Mouse (Mus musculus): ENCODE results near the gene 4930432K21Rik. TPM values are rescaled to one million over a fixed set of nuclear protein-coding genes. Genes with fewer than 3 reads are reported as not detected.
A peak's percentile ranks its signal among the peaks of the same experiment; 100 is the strongest.

Gene 4930432K21Rik
- total RNA-seq, 2 experiments from 2014 or later, result 0.33 to 0.37 TPM

DNA sequence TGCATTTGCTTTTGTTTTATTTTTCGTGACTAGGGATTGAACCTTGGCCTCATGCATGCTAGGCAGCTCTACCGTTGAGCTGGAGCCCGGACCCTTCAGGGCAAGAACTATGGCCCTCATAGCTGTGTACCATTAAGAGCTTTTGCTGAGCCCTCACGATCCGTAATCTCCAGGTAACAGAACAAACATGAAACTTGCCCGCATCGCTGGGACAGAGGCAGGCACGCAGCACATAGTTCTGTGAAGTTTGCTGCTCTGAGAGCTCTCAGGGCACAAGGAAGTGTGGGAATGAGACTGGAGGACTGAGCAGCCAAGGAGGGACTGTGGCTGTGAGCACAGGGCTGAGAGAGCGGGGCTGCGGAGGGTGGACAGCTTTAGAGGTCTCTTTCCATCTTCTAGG lies 40.8 kb downstream of the 4930432K21Rik start:
- DNase-seq, result no peak
- intact Hi-C loops (cut with DNase I), result no loop called here

DNA sequence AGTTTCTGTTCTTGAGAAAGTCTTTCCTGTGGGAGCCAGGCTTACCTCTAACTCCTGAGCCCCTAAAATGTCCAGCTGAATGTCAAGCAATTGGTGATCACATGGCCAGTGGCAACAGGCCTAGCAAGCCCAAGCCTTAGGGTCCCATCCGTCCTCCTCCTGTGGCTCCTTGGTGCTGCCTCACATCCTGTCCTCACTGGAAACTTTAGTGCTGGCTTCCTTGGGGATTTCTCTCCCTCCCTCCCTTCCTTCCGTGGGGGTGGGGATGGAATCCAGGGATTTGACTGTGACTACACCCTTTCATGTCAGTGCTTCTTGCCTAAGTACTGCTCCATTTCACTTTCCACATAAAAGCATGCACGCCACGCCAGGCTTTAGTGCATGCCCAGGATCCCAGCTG lies 41.8 kb downstream of the 4930432K21Rik start:
- intact Hi-C loops (cut with DNase I), result no loop called here
- peak; percentile 64 to 70 for DNase-seq

DNA sequence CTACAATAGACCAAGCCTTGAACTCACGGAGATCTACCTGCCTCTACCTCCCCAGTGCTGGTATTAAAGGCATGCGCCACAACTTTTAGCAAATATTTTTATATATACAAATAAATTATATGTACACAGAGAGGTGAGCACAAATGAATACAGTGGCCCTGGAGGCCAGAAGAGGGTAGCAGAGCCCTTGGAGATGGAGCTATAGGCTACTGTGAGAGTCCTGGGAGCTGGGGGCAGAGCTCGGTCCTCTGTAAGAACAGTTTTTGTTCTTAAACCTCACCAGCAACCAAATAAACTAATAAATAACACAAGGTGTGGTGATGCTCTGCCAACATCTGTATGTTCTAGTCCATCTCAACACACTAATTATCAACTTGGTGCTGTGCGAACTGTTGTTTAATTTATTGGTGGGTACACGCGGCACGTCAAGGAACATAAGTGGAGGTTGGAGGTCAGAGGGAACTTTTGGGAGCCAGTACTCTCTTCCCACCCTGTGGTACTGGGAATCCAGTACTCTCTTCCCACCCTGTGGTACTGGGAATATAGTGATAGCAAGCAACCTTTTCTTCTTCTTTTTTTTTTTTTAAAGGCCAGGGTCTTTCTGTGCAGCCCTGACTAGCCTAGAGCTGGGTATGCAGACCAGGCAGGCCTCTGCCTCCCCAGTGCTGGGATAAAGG lies 42.5 kb downstream of the 4930432K21Rik start:
- no peak for DNase-seq
- intact Hi-C loops (cut with DNase I), result no loop called here

DNA sequence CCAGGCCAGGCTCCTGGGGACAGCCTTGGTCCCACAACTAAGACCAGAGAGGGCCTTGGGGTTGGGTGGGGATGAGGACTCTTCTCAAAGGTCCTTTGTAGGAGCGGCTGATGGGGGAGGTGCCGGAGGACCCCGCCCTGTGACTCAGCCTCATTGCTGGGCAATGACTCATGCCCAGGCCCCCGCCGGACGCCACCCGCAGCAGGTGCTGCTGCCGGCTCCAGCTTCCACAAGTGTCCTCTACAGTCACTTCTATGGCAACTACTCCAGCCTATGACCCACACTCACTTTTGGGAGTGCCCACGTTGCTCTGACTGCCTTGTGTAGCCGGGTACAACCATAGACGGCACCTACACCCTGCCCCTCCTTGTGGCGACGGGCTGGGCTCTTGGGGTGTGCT lies 44.2 kb downstream of the 4930432K21Rik start:
- peak; percentile 78 to 80 for DNase-seq
- intact Hi-C loops (cut with DNase I), result no loop called here

DNA sequence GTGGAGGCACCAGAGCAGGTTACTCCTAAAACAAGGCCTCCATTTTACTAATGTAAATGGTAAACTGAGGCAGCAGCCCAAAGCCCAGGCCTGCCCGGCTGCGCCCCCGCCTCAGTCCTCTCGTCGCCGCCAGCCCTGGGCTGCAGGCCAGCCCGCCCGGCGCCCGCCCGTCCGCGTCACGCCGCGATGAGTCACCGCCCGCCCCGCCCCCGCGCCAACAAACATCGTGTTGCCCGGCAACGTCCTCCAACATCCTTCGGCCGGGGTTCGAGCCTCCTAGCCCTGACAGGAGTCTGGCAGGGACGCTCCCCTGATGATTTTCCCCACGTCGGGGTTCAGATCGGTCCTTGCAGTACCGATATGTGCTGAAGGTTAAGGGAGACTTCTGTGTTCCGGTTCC lies 44.7 kb downstream of the 4930432K21Rik start:
- DNase-seq, result peak; percentile 91
- intact Hi-C loops (cut with DNase I), result no loop called here

DNA sequence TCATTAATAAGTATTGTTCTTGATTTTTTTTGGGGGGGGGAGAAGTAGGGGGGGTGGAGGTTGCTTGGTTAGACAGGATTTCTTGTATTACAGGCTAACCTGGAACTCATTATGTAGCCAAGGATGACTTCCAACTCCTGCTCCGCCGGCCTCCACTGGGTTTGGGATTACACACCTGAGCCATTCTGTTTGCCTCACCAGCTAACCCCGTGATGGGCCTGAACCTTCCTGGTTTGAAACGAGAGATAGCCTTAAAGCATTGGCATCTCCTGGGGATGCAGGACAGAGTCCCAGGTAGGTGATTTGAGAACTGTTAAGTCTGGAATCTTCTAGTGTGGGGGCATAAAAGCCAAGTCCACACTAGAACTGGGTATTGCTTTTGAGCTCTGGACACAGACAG lies 45.3 kb downstream of the 4930432K21Rik start:
- intact Hi-C loops (cut with DNase I), result no loop called here
- DNase-seq, result no peak

DNA sequence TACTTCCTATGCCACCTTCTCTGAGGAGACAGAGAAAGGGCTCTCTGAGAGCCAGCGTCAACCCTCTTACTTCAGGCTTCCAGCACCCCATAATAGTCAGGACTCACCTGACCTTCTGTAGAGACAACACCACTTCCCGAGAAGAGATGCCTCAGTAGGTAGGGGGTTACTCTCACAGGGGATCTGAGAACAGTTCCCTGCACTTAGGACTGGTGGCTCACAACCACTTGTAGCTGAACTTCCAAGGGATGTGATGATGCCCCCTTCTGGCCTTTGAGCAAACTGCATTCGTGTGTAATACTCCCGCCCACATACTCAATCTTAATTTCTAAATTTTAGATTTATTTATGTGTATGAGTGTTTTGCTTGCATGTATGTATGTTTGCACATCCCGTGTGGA lies 45.7 kb downstream of the 4930432K21Rik start:
- intact Hi-C loops (cut with DNase I), result no loop called here
- DNase-seq, result no peak

DNA sequence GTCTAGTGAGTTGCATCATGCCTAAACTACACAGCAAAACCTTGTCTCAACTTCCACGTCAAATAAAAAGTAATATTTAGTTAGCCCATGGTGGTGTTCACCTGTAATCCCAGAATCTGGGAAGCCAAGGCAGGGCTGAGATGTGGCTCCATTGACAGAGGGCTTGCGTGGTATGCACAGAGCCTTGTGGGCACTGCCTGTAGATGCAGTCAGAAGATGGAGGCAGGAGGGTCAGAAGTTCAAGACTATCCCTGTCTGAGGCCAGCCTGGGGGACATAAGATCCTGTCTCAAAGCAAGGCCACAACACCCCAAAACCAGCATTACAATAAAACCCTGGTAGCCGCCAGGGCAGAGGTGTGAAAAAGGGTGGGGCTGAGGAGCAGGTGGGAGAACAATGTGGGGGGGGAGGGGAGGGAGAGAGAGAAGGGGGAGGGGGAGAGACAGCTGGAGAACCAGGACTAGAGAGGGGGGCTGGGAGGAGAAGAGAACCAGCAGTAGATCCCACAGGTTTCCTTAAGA lies 46.5 kb downstream of the 4930432K21Rik start:
- intact Hi-C loops (cut with DNase I), result no loop called here
- no peak for DNase-seq

DNA sequence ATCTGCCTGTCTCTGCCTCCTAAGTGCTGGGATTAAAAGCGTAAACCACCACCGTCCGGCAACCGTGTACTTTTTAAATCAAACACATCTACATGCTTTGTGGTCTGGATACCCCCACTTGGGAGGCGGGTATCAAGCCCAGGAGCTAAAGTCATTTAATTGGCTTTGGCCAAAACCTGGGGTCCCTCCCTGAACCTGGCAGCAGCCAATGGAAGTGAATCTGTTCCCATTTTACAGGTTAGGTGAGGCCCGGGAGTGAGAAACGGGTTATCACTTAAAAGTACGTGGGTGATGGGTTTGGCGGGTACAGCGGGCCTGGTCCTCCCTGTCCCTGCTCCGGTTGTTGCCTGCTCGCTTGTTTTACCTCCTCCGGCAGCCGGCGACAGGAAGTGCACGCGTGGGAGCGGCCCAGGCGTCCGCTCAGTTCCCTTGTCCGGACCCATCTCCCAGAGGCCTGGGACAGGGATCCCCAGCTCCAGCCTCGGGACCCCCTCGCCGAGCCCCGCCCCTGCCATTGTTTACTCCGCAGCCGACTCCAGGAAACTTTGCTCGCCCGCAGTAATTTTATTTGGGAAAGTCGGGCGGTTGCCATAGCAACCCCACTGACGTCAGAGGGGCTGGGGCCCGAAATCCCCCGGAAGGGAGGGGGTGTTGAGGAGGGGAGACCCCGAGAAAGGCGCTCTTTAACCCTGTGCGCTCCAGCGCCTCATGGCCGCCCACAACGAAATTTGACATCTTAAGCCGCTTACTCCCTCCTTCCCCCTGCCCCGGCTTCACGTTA lies 49.5 kb downstream of the 4930432K21Rik start:
- intact Hi-C loops (cut with DNase I), result no loop called here
- peak; percentile 91 to 92 for DNase-seq

DNA sequence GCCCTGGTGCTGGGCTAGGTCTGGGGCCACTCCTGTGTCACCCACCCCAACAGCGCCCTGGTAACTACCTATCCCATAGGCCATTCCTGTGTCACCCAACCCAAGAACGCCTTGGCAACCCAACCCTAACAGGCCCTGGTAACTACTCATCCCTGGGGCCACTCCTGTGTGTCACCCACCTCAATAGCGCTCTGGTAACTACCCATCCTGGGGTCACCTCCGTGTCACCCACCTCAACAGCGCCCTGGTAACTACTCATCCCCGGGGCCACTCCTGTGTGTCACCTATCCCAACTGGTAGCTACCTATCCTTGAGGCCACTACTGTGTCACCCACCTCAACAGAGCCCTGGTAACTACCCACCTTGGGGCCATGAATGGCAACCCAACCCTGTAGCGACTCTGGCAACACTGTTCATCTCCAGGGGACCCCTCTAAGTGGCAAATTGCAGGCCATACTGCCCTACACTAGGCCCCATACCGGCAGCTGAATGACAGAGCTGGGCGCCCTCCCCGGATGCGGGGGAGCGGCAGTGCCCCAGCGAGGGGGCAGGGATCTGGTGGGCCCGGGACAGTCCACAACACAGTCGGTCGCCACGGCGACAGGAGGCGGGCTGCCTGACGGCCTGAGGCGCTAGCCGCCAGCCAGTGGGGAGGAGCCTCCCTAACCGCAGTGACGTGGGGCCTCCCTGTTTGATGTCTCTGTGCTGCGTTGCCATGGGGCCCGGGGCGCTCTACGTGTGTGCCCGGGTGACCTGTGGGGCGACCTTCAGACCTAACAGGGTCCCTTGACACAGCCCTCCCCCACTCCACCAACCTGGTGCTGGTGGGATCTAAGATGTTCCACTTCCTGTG lies 50.3 kb downstream of the 4930432K21Rik start:
- peak; percentile 93 for DNase-seq
- intact Hi-C loops (cut with DNase I), result no loop called here

DNA sequence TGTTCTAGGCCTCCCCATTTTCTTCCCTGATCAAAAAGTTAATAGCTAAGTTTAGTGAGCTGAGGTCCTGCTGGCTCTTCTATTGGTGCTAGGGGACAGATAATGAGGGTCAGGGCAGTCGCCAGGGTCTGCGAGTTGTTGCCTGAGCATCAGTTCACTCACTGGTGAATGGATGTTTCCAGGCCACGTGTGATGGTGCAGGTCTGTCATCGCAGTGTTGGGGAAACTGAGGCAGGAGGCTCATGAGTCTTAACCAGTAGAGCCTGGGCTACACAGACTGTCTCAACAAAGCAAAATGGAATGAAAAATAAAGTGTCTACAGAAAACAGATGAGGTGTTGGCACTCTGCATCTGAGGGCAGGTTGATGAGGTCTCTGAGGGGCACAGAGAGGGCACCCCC lies 51.0 kb downstream of the 4930432K21Rik start:
- no peak for DNase-seq
- intact Hi-C loops (cut with DNase I), result no loop called here

DNA sequence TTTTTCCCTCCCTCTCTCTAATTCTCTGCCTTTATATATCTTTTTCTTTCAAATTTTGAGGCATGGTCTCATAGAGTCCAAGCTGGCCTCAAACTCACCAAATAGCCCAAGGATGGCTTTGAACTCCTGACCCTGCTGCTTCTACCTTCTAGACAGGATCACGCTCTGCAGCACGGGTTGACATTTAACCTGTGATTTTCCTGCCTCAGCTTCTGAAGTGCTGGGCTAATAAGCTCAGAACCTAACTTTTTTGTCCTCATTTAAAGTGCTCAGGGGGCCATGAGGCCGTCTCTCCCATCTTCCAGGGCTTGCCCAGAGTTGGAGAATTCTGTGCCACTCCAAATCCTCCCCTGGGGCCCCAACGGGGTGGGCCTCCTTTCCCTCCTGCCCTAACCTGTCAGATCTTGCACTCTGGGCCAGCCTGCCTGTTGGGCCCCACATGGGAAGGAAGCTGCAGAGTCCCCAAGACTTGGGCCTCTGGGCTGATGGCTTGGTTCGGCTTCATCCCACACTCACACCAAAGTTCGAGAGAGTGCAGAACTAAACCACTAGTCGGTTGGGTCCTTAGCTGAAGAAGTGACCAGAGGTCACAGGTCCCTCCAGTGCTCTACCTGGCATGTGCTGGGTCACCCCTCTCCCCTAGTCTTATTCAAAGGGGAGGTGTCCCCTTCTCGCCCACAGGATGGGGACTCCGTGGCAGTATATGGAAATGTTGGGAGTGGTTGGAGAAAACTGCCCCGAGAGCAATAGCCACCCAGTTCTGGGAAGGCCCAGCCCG lies 51.7 kb downstream of the 4930432K21Rik start:
- intact Hi-C loops (cut with DNase I), result loop anchor here (5.0 kb wide), 1 partner anchor 463 kb away; the partner anchor contains the start of gene Ier2
- no peak for DNase-seq

DNA sequence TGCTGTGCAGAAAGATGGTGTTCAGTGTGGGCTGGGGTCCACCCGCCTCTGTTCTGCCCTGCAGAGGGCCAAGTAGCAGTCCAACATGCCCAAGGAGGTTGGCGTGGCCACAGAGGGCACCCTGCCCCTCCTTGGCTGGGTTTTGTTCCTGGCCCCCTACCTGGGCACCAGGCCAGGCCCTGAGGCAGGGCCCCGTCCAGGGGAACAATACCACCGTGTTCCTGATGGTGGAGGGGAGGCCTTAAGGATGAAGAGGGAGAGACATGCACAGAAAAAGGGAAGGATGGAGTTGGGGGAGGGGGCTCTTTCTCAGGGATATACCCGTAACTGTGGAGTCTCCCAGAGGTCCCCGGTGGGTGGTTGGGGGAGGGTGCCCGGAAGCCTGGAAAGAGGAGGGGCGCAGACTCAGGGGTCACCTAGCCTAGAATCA lies 52.3 kb downstream of the 4930432K21Rik start:
- intact Hi-C loops (cut with DNase I), result loop anchor here (5.0 kb wide), 1 partner anchor 462 kb away; the partner anchor contains the start of gene Ier2
- peak in 1 of 2 experiments; percentile 37 for DNase-seq

DNA sequence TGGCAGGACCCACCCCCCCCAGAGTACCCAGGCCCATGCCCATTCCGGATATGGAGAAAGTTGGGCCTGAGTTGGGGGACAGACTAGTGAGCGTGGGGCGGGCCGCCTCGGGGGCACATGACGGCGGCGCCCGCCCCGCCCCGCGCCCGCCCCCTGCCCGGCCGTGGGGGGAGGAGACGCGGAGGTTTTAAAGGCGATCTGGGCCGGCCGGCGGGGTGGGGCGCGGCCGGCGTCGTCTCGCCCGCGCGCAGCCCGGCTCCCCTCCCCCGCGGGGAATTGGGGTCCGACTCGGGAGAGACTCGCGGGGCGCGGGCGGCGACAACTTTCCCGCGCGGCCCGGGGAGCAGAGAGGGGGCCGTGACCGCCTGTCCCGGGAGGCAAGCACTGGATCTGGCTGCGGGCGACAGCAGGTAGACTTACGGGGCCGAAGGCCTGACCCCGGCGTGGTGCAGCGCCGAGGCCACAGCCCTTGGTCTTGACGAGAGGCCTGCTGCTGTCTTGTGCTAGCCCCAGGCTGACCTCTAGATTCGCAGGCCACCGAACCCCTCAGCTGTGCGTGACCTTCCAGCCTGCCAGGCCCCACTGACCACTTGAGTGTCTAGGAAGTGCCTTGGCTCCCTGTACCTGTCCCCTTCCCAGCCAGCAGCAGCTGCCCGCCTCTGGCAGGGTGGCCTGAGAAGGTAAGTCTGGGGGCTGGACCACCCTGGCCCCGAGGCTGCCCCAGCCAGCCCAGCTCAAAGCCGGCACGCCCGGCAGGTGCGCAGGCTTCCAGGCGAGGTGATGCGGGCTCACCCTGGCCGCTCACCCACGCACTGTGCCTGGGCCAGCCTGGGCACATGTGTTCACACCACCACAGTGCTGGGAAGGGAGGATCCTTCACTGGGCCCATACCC lies 53.1 kb downstream of the 4930432K21Rik start:
- intact Hi-C loops (cut with DNase I), result loop anchor here (5.0 kb wide), 1 partner anchor 461 kb away; the partner anchor contains the start of gene Ier2
- DNase-seq, result peak; percentile 90 to 93

DNA sequence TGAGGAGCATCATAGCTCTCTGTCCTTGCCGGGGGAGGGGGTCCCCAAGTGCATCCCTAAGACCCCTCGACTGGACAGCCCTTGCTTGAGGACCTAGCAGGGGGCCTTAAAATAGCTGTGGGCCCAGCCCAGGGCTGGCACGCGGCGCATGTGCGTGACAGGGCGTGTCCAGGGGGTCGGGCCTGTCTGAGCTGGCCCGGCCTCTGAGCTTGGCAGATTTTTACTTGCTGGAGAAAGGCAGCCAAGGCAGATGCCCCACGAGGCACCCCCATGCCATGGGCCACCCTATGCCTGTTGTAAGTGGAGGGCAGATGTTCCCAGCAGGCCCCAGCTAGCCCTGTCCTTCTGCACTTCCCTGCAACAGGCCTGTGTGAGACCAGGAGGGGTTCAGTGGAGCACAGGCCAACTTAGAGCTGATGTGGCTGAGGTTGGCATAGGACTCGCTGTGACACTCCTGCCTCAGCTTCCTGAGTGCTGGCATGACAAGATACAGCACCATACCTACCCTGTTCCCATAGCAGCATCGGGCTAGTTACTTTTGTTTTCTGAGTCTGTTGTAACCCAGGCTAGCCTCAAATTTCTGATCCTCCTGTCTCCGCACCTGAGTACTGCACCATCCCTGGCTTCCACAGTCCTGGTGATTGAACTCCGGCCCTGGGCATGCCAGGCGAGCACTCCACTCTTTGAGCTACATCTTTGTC lies 53.9 kb downstream of the 4930432K21Rik start:
- intact Hi-C loops (cut with DNase I), result loop anchor here (5.0 kb wide), 1 partner anchor 461 kb away; the partner anchor contains the start of gene Ier2
- peak; percentile 82 to 87 for DNase-seq

DNA sequence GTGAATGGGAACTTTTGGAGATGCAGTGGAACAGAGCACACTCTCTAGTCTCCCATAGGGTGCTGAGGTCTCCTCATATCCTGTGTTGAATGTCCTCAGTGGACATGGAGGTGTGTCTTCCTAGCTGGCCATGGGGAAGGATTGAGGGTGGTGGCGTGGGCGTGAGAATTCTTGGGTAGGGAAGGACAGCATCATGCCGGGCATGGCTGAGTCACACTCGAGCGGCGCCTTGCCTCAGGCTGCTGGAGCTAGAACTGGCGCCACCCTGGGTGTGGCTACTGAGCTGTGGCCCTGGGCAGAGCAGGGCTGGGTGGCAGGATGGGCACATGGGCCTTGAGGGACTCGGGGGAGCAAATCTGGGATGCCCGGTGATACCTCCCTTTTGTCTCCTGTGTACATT lies 54.6 kb downstream of the 4930432K21Rik start:
- peak; percentile 56 to 66 for DNase-seq
- intact Hi-C loops (cut with DNase I), result loop anchor here (5.0 kb wide), 1 partner anchor 460 kb away; the partner anchor contains the start of gene Ier2

DNA sequence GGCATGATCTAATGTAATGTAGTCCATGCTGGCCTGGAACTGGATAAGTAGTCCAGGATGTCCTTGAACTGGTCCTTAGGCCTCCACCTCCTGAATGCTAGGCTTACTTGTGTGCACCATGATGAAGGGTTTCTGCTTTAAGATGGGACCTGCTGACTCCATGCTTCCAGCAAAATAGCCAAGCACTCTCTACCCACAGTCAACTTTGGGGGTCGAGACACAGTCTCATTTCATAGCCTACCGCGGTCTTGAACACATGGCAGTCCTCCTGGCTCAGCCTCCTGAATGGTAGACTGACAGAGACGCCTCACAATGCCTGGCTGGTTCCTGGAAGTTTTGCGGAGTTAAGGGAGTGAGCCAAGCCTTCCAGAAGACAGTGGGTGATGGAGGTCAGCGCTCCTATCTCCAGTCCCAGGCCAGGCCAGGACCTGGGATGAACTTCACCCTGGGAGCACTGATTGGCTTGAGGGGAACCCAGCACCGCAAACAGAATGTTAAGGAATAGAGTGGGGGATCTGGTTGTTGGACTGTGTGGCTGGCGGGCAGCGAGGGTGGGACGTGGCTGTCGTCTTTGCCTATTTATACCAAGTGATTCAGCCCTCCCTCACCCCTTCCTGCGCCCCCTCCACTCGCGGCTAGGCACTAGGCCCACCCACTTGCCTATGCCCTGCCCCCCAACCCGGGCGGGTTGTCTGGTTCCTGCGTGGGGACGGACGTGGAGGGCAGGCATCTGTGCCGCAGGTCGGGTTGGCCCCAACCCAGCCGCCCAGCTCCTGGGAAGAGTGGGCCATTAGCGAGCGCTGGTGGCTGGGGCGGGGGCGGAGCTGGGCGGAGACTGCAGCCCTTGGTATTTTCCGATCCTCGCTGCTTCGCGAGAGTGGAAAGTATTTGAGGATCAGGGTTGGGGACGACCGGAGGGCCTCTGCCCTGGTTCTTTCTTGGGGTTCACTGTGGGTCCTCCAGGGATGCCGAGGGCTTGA lies 55.4 kb downstream of the 4930432K21Rik start:
- intact Hi-C loops (cut with DNase I), result loop anchor here (5.0 kb wide), 1 partner anchor 459 kb away; the partner anchor contains the start of gene Ier2
- DNase-seq, result peak; percentile 89 to 91

Data from heart, postnatal 14 days (tissue).